Mouse (Mus musculus): ENCODE data around the gene Akap5. TPM values are rescaled to one million over a fixed set of nuclear protein-coding genes. Genes with fewer than 3 reads are reported as not detected.

The Akap5 gene
- polyA plus RNA-seq, 1 experiment from 2014 or later = 2.5 TPM

GRCm38 (mm10) chr12:76366276-76366675 lies 41.6 kb downstream of the Akap5 start:
- no peak for DNase-seq (ENCODE audit: low spot score)
- Histone ChIP-seq H3K27ac (replicated peaks) (no peak overlapping the region), H3K4me3 (no peak overlapping the region), H3K4me1 (peaks cover 36% of the 10 kb centered on the region), H3K9me3 (replicated peaks) (no peaks in the 10 kb centered on the region), H3K36me3 (peaks cover 11% of the 10 kb centered on the region), H3K27me3 (ENCODE audit: low read depth, poor library complexity, severe bottlenecking) (no peaks in the 10 kb centered on the region)
- WGBS = 90% methylated on average over 3 of the region's 3 CpGs

GRCm38 (mm10) chr12:76367096-76367995 lies 42.7 kb downstream of the Akap5 start:
- WGBS = 33% methylated on average over 14 of the region's 14 CpGs
- Histone ChIP-seq H3K36me3 (peaks cover 11% of the 10 kb centered on the region), H3K27me3 (ENCODE audit: low read depth, poor library complexity, severe bottlenecking) (no peaks in the 10 kb centered on the region), H3K9me3 (replicated peaks) (no peaks in the 10 kb centered on the region), H3K4me3 (peak overlapping the region; percentile 94), H3K27ac (replicated peaks) (0 out of 2 replicates have a peak overlapping the region, but pooled peaks have one; percentile 35), H3K4me1 (peaks cover 46% of the 10 kb centered on the region)
- DNase-seq (ENCODE audit: low spot score) = peak; percentile 43

GRCm38 (mm10) chr12:76368201-76368789 lies 43.6 kb downstream of the Akap5 start:
- H3K9me3 ChIP-seq (replicated peaks) = no peaks in the 10 kb centered on the region
- no peak for DNase-seq (ENCODE audit: low spot score)
- H3K4me1 ChIP-seq = peaks cover 54% of the 10 kb centered on the region
- peak overlapping the region; percentile 100 for H3K27ac ChIP-seq (replicated peaks)
- H3K36me3 ChIP-seq = peaks cover 11% of the 10 kb centered on the region
- WGBS = 10% methylated on average over 9 of the region's 9 CpGs
- peak overlapping the region; percentile 94 for H3K4me3 ChIP-seq
- H3K27me3 ChIP-seq (ENCODE audit: low read depth, poor library complexity, severe bottlenecking) = no peaks in the 10 kb centered on the region

DNA sequence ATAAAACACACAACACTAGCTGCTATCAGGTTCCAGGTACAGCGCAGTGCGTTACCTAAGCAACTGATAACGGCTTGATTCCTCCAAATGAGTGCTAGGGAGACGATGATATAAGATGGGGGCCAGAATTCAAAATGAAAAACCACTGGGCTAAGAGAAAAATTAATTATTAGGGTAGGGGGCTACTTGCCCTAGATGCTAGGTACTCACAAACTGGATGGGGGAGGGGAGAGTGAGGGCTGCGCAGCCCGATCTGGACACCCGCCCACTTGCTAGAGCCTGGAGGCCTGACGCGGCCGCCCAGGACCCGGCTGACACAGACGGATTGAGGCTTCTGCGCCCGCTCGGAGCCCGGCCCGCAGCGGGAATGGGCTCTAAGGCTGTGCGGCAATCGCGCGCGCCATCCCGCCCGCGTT lies 44.1 kb downstream of the Akap5 start:
- H3K4me1 ChIP-seq = peaks cover 55% of the 10 kb centered on the region

GRCm38 (mm10) chr12:76369206-76369977 lies 44.7 kb downstream of the Akap5 start, which contains the start of gene Zbtb25:
TSS of gene Zbtb25 (minus strand) at chr12:76369602.
- H3K27ac ChIP-seq (replicated peaks) = peak within 1 kb of the TSS; percentile 100

More for the DNA sequence above, 44.1 kb downstream of the Akap5 start:
- WGBS = under 1% methylated on average over 26 of the region's 26 CpGs
- Histone ChIP-seq H3K9me3 (replicated peaks) (no peaks in the 10 kb centered on the region), H3K27ac (replicated peaks) (peak overlapping the region; percentile 100), H3K27me3 (ENCODE audit: low read depth, poor library complexity, severe bottlenecking) (no peaks in the 10 kb centered on the region), H3K4me3 (peak overlapping the region; percentile 94), H3K36me3 (peaks cover 8% of the 10 kb centered on the region)
- no peak for DNase-seq (ENCODE audit: low spot score)

GRCm38 (mm10) chr12:76369978-76370830 lies 45.5 kb downstream of the Akap5 start, which contains the start of gene Zbtb1:
TSS of gene Zbtb1 (plus strand) at chr12:76370266.
- Histone ChIP-seq H3K4me3 (peak within 1 kb of the TSS; percentile 94), H3K36me3 (no peaks in the 10 kb centered on the region), H3K4me1 (peaks cover 61% of the 10 kb centered on the region), H3K9me3 (replicated peaks) (no peaks in the 10 kb centered on the region), H3K27ac (replicated peaks) (peak within 1 kb of the TSS; percentile 100), H3K27me3 (ENCODE audit: low read depth, poor library complexity, severe bottlenecking) (no peaks in the 10 kb centered on the region)
- WGBS = under 1% methylated on average over 95 of the region's 99 CpGs
- DNase-seq (ENCODE audit: low spot score) = peak; percentile 87

More at GRCm38 (mm10) chr12:76369206-76369977, 44.7 kb downstream of the Akap5 start, which contains the start of gene Zbtb25:
- peak; percentile 87 for DNase-seq (ENCODE audit: low spot score)
- peaks cover 2% of the 10 kb centered on the region; the same call in 1 of the 2 replicates for H3K36me3 ChIP-seq
- WGBS = under 1% methylated on average over 96 of the region's 96 CpGs
- H3K4me1 ChIP-seq = peaks cover 61% of the 10 kb centered on the region
- H3K4me3 ChIP-seq = peak within 1 kb of the TSS; percentile 94
- no peaks in the 10 kb centered on the region for H3K9me3 ChIP-seq (replicated peaks)
- H3K27me3 ChIP-seq (ENCODE audit: low read depth, poor library complexity, severe bottlenecking) = no peaks in the 10 kb centered on the region

DNA sequence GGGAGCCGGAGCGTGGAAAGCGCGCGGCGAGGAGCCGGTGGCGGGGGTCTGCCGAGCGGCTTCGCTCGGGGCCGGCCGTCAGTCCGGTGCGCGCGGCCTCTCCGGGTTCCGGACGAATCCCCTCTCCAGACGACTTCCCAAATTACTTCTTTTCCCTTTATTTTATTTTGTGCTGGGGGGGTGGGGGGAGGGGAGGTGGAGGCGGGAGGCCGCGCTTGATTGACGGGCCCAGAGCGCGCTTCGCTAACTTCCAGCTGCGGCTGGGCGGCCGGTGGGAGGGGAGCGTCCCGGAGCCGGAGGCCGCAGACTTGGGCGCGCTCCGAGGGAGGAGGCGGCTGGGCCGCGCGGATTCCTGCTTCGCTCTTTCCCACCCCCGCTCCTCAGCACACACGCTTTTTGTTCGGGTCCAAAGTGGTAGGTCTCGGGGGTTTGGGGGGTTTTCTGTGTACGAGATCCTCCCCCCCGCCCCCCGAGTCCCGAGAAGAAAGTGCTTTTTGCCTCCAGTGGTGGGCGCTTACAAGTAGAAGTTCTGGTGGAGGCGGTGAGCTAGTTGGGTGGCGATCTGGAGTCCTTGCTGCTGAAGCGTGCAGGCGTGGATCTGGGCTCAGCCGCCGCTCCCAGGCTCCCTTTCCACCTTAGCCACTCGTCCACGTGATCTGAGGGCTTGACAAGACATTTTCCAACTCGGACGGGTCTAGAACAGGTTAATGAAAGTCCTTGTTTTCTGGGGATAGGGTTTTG lies 46.3 kb downstream of the Akap5 start:
- Histone ChIP-seq H3K4me1 (peaks cover 57% of the 10 kb centered on the region), H3K9me3 (replicated peaks) (no peaks in the 10 kb centered on the region), H3K36me3 (no peaks in the 10 kb centered on the region), H3K4me3 (peak overlapping the region; percentile 94), H3K27ac (replicated peaks) (peak overlapping the region; percentile 100), H3K27me3 (ENCODE audit: low read depth, poor library complexity, severe bottlenecking) (no peaks in the 10 kb centered on the region)
- WGBS = under 1% methylated on average over 61 of the region's 63 CpGs
- DNase-seq (ENCODE audit: low spot score) = peak; percentile 85

GRCm38 (mm10) chr12:76372046-76372445 lies 47.4 kb downstream of the Akap5 start:
- peaks cover 48% of the 10 kb centered on the region for H3K4me1 ChIP-seq
- H3K4me3 ChIP-seq = peak overlapping the region; percentile 94
- no peaks in the 10 kb centered on the region for H3K36me3 ChIP-seq
- no peaks in the 10 kb centered on the region for H3K27me3 ChIP-seq (ENCODE audit: low read depth, poor library complexity, severe bottlenecking)
- no peak overlapping the region for H3K27ac ChIP-seq (replicated peaks)
- no peak for DNase-seq (ENCODE audit: low spot score)
- WGBS = 49% methylated on average over 7 of the region's 7 CpGs
- H3K9me3 ChIP-seq (replicated peaks) = no peaks in the 10 kb centered on the region

GRCm38 (mm10) chr12:76372881-76373818 lies 48.5 kb downstream of the Akap5 start:
- Histone ChIP-seq H3K36me3 (no peaks in the 10 kb centered on the region), H3K27me3 (ENCODE audit: low read depth, poor library complexity, severe bottlenecking) (no peaks in the 10 kb centered on the region), H3K4me1 (peaks cover 39% of the 10 kb centered on the region), H3K4me3 (no peak overlapping the region; the same call in 1 of the 2 replicates), H3K9me3 (replicated peaks) (no peaks in the 10 kb centered on the region), H3K27ac (replicated peaks) (no peak overlapping the region)
- DNase-seq (ENCODE audit: low spot score) = no peak
- 70% methylated on average over 6 of the region's 7 CpGs for WGBS

DNA sequence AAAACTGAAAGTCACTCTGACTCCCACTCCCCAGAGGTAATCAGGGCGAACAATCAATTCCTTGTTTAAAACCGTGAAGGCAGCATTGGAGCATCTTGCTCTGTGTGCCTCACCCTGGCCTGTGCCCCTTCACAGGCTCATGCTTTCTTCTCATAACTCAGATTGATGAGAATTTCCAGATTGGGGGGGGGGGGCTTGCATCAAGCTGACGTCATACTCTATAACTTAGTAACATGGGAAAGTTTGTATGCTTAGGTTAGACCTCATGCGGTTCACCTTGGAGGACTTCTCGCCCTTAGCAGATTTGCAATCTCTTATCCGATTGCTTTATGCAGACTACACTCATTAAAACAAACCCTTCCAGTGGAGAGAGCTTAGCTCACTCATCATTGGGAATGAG lies 49.3 kb downstream of the Akap5 start:
- no peak for DNase-seq (ENCODE audit: low spot score)
- H3K9me3 ChIP-seq (replicated peaks) = no peaks in the 10 kb centered on the region
- no peak overlapping the region for H3K27ac ChIP-seq (replicated peaks)
- no peaks in the 10 kb centered on the region for H3K27me3 ChIP-seq (ENCODE audit: low read depth, poor library complexity, severe bottlenecking)
- H3K4me1 ChIP-seq = peaks cover 31% of the 10 kb centered on the region
- H3K36me3 ChIP-seq = no peaks in the 10 kb centered on the region
- WGBS = 85% methylated on average over 6 of the region's 6 CpGs
- H3K4me3 ChIP-seq = no peak overlapping the region

Data from midbrain, embryonic 10.5 days (tissue).